Mouse (Mus musculus) cerebellum, postnatal 14 days (tissue): ENCODE data around the gene Wdr77.
"Not testable (repeated sequence)": the region's sequence is repeated elsewhere in the genome, so short reads cannot be mapped to it uniquely, and the experiment has no call there.

Experiments used
- DNase-seq, 2 experiments: peaks; one replicate each; pipeline ENCODE4 v3.0.0; 2021; ENCODE audit warnings: mixed read lengths in 2 of 2

Wdr77 gene

DNA sequence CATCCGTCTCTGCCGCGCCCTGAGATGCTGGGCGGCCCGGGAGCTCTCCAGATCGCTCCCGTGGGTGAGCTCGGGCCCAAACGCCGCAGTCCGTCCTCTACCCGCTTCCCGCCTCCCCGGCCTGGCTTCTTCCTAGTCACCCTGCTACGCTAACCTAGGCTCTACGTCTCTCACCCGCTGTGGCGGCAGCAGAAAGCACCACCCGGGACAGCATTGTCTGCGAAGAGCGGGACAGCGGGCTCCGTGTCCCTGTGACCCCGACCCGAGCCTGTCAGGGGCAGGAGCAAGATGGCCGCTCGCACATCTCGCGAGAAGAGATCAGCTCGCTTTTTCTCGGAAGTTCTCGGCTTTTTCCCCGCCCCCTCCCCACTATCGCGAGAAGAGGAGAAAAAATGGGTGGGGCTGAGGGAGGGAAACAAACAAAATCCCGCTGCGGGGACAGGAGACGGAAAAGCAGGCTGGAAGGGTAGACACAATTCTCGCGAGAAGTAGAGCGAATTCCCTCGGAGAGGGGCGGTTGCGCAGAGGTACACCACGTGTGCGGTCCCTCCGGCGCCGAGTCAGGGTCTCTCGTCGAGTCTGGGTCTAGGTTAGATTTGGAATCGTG lies at the start of gene Wdr77:
Gene Wdr77, plus strand, starts transcription at position 396 of the 607 bp plus-strand sequence.
- DNase-seq = peak; percentile 98

DNA sequence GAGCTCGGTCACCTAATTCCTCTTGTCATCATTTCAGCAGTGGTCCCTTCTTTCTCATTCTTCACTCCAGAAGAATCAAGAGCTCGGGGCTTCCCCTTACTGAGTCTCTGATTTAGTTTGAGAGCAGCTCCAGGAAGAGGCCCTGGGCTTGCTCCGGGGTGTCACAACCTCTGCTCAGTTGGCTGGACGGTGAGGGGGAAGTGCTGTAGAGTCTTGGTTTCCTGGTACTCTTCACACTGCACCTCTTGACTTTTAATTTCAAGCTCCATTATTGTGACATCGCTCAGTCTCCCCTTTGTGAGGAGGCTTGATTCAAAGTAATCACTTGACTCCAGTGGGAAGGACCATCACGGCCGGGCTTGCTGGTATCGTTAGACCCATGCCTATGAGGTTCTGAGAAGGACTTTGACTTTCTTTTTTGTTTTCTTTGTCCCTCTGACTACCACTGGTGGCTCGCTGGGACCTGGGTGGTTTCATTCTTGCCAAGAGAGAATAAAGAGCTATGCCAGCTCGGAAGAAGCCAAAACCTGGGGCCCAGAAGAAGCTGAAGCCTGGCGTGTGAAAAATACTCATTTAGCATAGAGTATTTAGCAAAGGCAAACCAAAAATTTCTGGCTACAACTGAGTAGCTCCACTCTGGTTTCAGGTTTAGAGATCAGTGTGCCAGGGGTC lies 48.5 kb upstream of the Wdr77 start:
- no peak for DNase-seq

- no peak for DNase-seq
Observed at GRCm38 (mm10) chr3:105912097-105912880, 46.9 kb upstream of the Wdr77 start.

DNA sequence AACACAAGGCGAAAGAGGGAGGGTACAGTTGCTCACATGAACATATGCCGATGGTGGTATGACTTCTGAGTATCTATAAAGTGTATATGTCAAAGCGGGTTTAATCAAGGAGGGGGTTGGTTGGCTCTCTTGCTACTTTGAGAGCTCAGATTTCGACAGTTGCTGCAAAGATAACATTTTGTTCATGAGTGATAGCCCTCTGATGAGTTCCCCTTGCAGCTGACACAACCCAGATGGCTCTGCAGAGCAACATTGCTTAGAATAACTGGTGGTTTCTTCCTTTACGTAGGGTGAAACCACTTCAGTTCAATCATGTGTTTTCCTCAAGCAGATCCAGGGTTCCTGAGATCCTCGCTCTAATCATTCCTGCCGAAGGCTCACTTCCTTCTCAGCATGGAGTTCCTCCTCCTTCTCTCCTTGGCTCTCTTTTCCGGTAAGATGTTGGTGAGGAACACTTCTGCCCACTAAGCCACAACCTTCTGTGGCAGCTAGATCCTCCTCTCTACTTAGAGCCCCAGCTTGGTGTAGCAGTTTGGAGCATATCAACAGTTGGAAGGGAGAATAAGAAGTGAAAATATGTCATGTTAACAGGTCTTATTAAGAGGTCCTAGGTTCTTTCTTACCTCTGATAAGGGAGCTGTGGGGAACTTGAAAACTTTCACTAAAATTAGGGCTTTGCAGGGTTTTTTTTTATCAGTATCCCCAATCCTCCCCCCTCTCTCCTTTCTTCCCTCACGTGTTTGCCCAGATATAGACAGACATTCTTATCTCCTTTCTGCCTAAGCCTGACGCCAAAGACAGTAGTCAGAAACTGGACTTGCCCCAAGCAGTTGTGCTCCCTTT lies 45.1 kb upstream of the Wdr77 start:
- no peak for DNase-seq

- DNase-seq = no peak
Observed at GRCm38 (mm10) chr3:105915281-105915680, 43.9 kb upstream of the Wdr77 start.

GRCm38 (mm10) chr3:105916455-105916854 lies 42.7 kb upstream of the Wdr77 start:
- DNase-seq = not testable (repeated sequence)

GRCm38 (mm10) chr3:105917656-105918354 lies 41.4 kb upstream of the Wdr77 start:
- no peak for DNase-seq

- no peak for DNase-seq
Observed at GRCm38 (mm10) chr3:105918355-105918745, 40.8 kb upstream of the Wdr77 start.

GRCm38 (mm10) chr3:105920743-105921142 lies 38.4 kb upstream of the Wdr77 start:
- DNase-seq = not testable (repeated sequence)

DNA sequence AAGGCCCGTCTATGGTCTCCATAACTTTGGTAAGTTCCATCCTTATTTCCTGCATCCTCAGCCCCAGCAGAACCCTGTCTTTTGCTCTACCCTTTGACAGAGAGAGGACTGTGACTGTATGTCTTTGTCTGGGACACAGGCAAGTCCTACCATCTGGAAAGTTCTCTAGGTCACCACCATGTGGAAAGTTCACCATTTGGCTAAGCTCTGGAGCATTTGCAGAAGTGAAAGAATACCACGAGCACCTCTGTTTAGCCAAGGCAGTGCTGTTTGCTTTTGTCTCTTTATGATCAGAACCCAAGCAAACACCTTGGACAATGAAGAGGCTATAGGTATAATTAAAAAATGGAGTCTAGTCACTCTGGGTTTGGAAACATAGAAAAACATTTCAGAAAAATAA lies 37.2 kb upstream of the Wdr77 start:
- no peak for DNase-seq

- no peak for DNase-seq
Observed at GRCm38 (mm10) chr3:105924616-105925015, 34.6 kb upstream of the Wdr77 start.

GRCm38 (mm10) chr3:105927561-105928194 lies 31.5 kb upstream of the Wdr77 start:
- no peak for DNase-seq

DNA sequence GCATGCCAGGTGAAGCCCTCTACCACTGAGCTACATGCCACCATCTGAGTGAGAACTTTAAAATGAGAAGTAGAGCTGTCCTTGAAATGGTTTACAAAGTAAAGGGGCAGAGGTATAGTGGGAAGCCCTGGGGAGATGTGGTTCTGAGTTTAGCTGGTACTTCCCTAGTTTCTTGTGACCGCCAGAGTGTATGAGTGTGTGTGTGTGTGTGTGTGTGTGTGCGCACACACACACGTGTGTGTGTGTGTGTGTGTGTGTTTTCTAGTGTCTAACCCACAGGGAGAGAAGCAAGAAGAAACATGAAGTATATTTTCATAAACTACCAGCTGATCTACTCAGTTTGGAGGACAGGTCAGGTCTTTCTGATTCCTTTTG lies 31.0 kb upstream of the Wdr77 start:
- DNase-seq = no peak

DNA sequence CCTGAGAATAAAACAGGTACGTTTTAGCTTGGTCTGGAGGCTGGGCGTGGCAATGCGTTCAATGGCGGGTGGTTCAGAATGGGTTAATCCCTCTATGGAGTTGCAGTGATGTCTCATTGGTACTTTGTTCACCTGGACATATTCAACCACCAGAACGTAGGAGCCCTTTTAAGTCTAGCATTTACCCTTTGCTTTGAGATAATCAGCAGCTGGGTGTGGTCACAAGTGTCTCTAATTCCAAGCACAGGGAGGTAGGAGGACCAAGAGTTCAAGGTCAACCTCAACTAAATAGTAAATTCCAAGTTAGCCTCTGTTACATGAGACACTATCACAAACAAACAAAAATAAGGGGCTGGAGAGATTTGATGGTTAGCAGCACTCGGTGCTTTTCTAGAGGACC lies 30.4 kb upstream of the Wdr77 start:
- DNase-seq = no peak

DNA sequence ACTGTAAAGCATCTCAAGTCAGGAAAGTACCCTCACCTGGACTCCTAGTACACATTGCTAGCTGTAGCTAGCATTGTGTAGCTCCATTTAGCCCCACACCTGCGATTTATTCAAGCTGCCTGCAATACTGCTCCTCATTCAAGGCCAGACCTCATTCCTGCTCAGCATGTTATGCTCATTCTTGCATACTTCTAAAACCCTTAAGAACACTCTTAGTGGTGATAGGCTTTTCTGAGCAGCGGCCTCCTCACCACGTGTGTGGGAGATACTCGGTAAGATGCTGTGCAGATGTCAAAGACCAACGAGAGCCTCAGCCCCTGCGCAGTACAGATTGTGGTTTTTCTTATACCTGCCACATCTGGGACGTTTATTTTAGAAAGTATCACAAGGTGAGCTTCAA lies 29.3 kb upstream of the Wdr77 start:
- DNase-seq = no peak

DNA sequence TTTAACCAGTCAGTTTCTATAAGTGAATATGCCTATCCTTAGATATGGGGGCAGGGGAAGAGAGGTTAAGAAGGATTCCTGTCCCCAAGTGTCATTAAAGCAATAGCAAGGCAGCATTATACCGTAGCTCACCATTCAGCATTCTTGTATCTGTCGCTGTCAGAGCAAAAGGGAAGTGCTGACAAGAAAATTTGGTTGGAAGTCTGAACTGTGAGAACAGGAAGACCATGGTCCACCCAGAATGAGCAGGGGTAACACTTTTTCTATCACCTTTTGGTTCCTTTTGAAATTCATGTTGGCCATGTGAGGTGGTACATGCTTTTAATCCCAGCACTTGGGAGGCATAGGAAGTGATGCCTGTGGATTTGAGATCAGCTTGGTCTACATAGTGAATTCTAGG lies 28.1 kb upstream of the Wdr77 start:
- no peak for DNase-seq

GRCm38 (mm10) chr3:105932240-105933071 lies 26.7 kb upstream of the Wdr77 start, which contains the start of gene I830077J02Rik:
Gene I830077J02Rik, minus strand, starts transcription at chr3:105932664.
- no peak for DNase-seq

GRCm38 (mm10) chr3:105933926-105934325 lies 25.2 kb upstream of the Wdr77 start:
- DNase-seq = no peak

- peak in 1 of 2 experiments; percentile 39 for DNase-seq
Observed at GRCm38 (mm10) chr3:105935033-105935432, 24.1 kb upstream of the Wdr77 start.

- no peak for DNase-seq
Observed at GRCm38 (mm10) chr3:105936111-105936510, 23.1 kb upstream of the Wdr77 start.

- DNase-seq = no peak
Observed at GRCm38 (mm10) chr3:105951348-105951747, 7.8 kb upstream of the Wdr77 start.
